Mouse (Mus musculus) hindbrain, embryonic 10.5 days (tissue): ENCODE measurements around the gene Prkcz. TPM values are rescaled to one million over a fixed set of nuclear protein-coding genes. Genes with fewer than 3 reads are reported as not detected.
A peak's percentile ranks its signal among the peaks of the same experiment; 100 is the strongest.

Source experiments
- DNase-seq: peaks from one replicate; pipeline ENCODE4 v3.0.0-alpha.2; 2017; ENCODE audit warnings: low spot score
- H3K27ac ChIP-seq: fragments of 300-500 bp; sonication (generic); 2 replicates; pipeline ENCODE4 v1.5.1; 2016; ENCODE audit warnings: mild to moderate bottlenecking, moderate library complexity
- H3K27me3 ChIP-seq: fragments of 300-500 bp; sonication (generic); 2 replicates; pipeline ENCODE4 v1.6.1; 2016; ENCODE audit warnings: mild to moderate bottlenecking; ENCODE audit not compliant: poor library complexity, insufficient read depth, severe bottlenecking
- H3K36me3 ChIP-seq: fragments of 300-500 bp; sonication (generic); 2 replicates; pipeline ENCODE4 v1.6.1; 2016; ENCODE audit warnings: mild to moderate bottlenecking, moderate library complexity
- H3K4me1 ChIP-seq: fragments of 300-500 bp; sonication (generic); replicated peaks from 2 replicates; pipeline ENCODE4 v1.6.1; 2016; ENCODE audit warnings: mild to moderate bottlenecking
- H3K4me3 ChIP-seq: fragments of 300-500 bp; sonication (generic); 2 replicates; pipeline ENCODE4 v1.5.1; 2016; ENCODE audit warnings: mild to moderate bottlenecking, moderate library complexity
- H3K9me3 ChIP-seq: fragments of 300-500 bp; sonication (generic); 2 replicates; pipeline ENCODE4 v1.6.1; 2016; ENCODE audit warnings: mild to moderate bottlenecking, moderate library complexity
- WGBS: fragments of 180-500 bp; shearing (Covaris S2); methylation state at CpG from one replicate; pipeline ENCODE4 v1.1.7; 2016; 5-methylcytosine and 5-hydroxymethylcytosine counted together
- polyA plus RNA-seq: library from polyadenylated mRNA; unstranded; fragments of >200 nt; fragmentation: Nextera tagmentation; extraction: Ambion mirVana; gene quantifications from 2 replicates; pipeline ENCODE4 v1.2.1, GENCODE M21; 2016

Gene Prkcz
- polyA plus RNA-seq, 1 experiment from 2014 or later = 19.3 TPM

- Histone ChIP-seq H3K27ac (no peak overlapping the region), H3K27me3 (no peaks in the 10 kb centered on the region), H3K4me1 (0 out of 2 replicates have a peak, but pooled peaks cover 4% of the 10 kb centered on the region), H3K36me3 (no peaks in the 10 kb centered on the region), H3K4me3 (no peak overlapping the region), H3K9me3 (no peaks in the 10 kb centered on the region)
- whole genome bisulfite sequencing = 74% methylated on average over 5 of the region's 5 CpGs
- DNase-seq = no peak
Observed at GRCm38 (mm10) chr4:155371797-155372735, 10.9 kb upstream of the Prkcz start.

- H3K4me3 ChIP-seq = no peak overlapping the region
- H3K36me3 ChIP-seq = no peaks in the 10 kb centered on the region
- H3K4me1 ChIP-seq = 0 out of 2 replicates have a peak, but pooled peaks cover 4% of the 10 kb centered on the region
- no peak overlapping the region for H3K27ac ChIP-seq
- H3K27me3 ChIP-seq = no peaks in the 10 kb centered on the region
- 90% methylated on average over 15 of the region's 15 CpGs for WGBS
- DNase-seq = no peak
- no peaks in the 10 kb centered on the region for H3K9me3 ChIP-seq
Observed at GRCm38 (mm10) chr4:155370737-155371715, 9.9 kb upstream of the Prkcz start.

- no peaks in the 10 kb centered on the region for H3K9me3 ChIP-seq
- 0 out of 2 replicates have a peak, but pooled peaks cover 4% of the 10 kb centered on the region for H3K4me1 ChIP-seq
- WGBS = 26% methylated on average over 12 of the region's 12 CpGs
- H3K27me3 ChIP-seq = peaks cover 12% of the 10 kb centered on the region
- H3K36me3 ChIP-seq = no peaks in the 10 kb centered on the region
- peak overlapping the region; percentile 70; the same call in 1 of the 2 replicates for H3K27ac ChIP-seq
- DNase-seq = peak; percentile 86
- peak overlapping the region; percentile 20; the same call in 1 of the 2 replicates for H3K4me3 ChIP-seq
Observed at GRCm38 (mm10) chr4:155368684-155369083, 7.5 kb upstream of the Prkcz start.

GRCm38 (mm10) chr4:155367739-155368138 lies 6.6 kb upstream of the Prkcz start:
- Histone ChIP-seq H3K9me3 (no peaks in the 10 kb centered on the region), H3K27ac (no peak overlapping the region), H3K36me3 (no peaks in the 10 kb centered on the region), H3K4me1 (peaks cover 8% of the 10 kb centered on the region; the same call in 1 of the 2 replicates), H3K4me3 (no peak overlapping the region), H3K27me3 (peaks cover 21% of the 10 kb centered on the region)
- DNase-seq = no peak
- 93% methylated on average over 9 of the region's 9 CpGs for WGBS

- DNase-seq = no peak
- no peaks in the 10 kb centered on the region for H3K36me3 ChIP-seq
- H3K27me3 ChIP-seq = peaks cover 30% of the 10 kb centered on the region
- no peak overlapping the region for H3K4me3 ChIP-seq
- no peaks in the 10 kb centered on the region for H3K9me3 ChIP-seq
- peaks cover 16% of the 10 kb centered on the region for H3K4me1 ChIP-seq
- no peak overlapping the region for H3K27ac ChIP-seq
- 91% methylated on average over 6 of the region's 6 CpGs for WGBS
Observed at GRCm38 (mm10) chr4:155366784-155367183, 5.6 kb upstream of the Prkcz start.

GRCm38 (mm10) chr4:155362443-155362842 lies 1.3 kb upstream of the Prkcz start:
- no peak overlapping the region for H3K27ac ChIP-seq
- no peaks in the 10 kb centered on the region for H3K36me3 ChIP-seq
- peaks cover 70% of the 10 kb centered on the region for H3K27me3 ChIP-seq
- H3K9me3 ChIP-seq = no peaks in the 10 kb centered on the region
- H3K4me1 ChIP-seq = peaks cover 37% of the 10 kb centered on the region
- 38% methylated on average over 5 of the region's 5 CpGs for WGBS
- no peak overlapping the region for H3K4me3 ChIP-seq
- no peak for DNase-seq

- peaks cover 37% of the 10 kb centered on the region for H3K4me1 ChIP-seq
- peaks cover 70% of the 10 kb centered on the region for H3K27me3 ChIP-seq
- under 1% methylated on average over 42 of the region's 42 CpGs for WGBS
- H3K27ac ChIP-seq = peak overlapping the region; percentile 45; the same call in 1 of the 2 replicates
- H3K9me3 ChIP-seq = no peaks in the 10 kb centered on the region
- H3K4me3 ChIP-seq = peak overlapping the region; percentile 56
- DNase-seq = no peak
- no peaks in the 10 kb centered on the region for H3K36me3 ChIP-seq
Observed at GRCm38 (mm10) chr4:155360856-155361255, 305 bp downstream of the Prkcz start.

- 42% methylated on average over 12 of the region's 12 CpGs for WGBS
- Histone ChIP-seq H3K9me3 (no peaks in the 10 kb centered on the region), H3K4me3 (no peak overlapping the region), H3K27me3 (peaks cover 68% of the 10 kb centered on the region), H3K4me1 (peaks cover 37% of the 10 kb centered on the region), H3K36me3 (no peaks in the 10 kb centered on the region), H3K27ac (no peak overlapping the region)
- peak; percentile 22 for DNase-seq
Observed at GRCm38 (mm10) chr4:155359560-155360464, 1.3 kb downstream of the Prkcz start.

- peaks cover 32% of the 10 kb centered on the region for H3K4me1 ChIP-seq
- H3K36me3 ChIP-seq = no peaks in the 10 kb centered on the region
- WGBS = 53% methylated on average over 2 of the region's 2 CpGs
- no peaks in the 10 kb centered on the region for H3K9me3 ChIP-seq
- H3K4me3 ChIP-seq = no peak overlapping the region
- H3K27me3 ChIP-seq = peaks cover 48% of the 10 kb centered on the region
- no peak for DNase-seq
- H3K27ac ChIP-seq = no peak overlapping the region
Observed at GRCm38 (mm10) chr4:155357601-155358000, 3.6 kb downstream of the Prkcz start.

- Histone ChIP-seq H3K36me3 (no peaks in the 10 kb centered on the region), H3K27ac (no peak overlapping the region), H3K9me3 (no peaks in the 10 kb centered on the region), H3K27me3 (peaks cover 35% of the 10 kb centered on the region), H3K4me3 (no peak overlapping the region), H3K4me1 (peaks cover 20% of the 10 kb centered on the region)
- DNase-seq = no peak
- 94% methylated on average over 10 of the region's 10 CpGs for WGBS
Observed at GRCm38 (mm10) chr4:155356354-155356753, 4.8 kb downstream of the Prkcz start.

- Histone ChIP-seq H3K36me3 (no peaks in the 10 kb centered on the region), H3K27me3 (peaks cover 17% of the 10 kb centered on the region), H3K9me3 (no peaks in the 10 kb centered on the region), H3K27ac (no peak overlapping the region), H3K4me1 (peaks cover 5% of the 10 kb centered on the region; the same call in 1 of the 2 replicates), H3K4me3 (no peak overlapping the region)
- no peak for DNase-seq
- 83% methylated on average over 7 of the region's 7 CpGs for WGBS
Observed at GRCm38 (mm10) chr4:155354546-155354945, 6.6 kb downstream of the Prkcz start.

- H3K4me3 ChIP-seq = no peak overlapping the region
- WGBS = 88% methylated on average over 6 of the region's 6 CpGs
- no peaks in the 10 kb centered on the region for H3K9me3 ChIP-seq
- DNase-seq = no peak
- no peaks in the 10 kb centered on the region for H3K36me3 ChIP-seq
- H3K27me3 ChIP-seq = peaks cover 12% of the 10 kb centered on the region
- no peak overlapping the region for H3K27ac ChIP-seq
- no peaks in the 10 kb centered on the region for H3K4me1 ChIP-seq
Observed at GRCm38 (mm10) chr4:155354035-155354434, 7.1 kb downstream of the Prkcz start.
